Mouse (Mus musculus): ENCODE results near the gene Zzef1.

Gene Zzef1

GRCm38 (mm10) chr11:72805232-72805631 lies 9.2 kb downstream of the Zzef1 start:
- peak; percentile 62 for DNase-seq (ENCODE audit: extremely low read depth, low read depth)

- no peak for DNase-seq (ENCODE audit: extremely low read depth, low read depth)
Observed at GRCm38 (mm10) chr11:72806556-72806955, 10.5 kb downstream of the Zzef1 start.

GRCm38 (mm10) chr11:72807992-72808391 lies 12.0 kb downstream of the Zzef1 start:
- no peak for DNase-seq (ENCODE audit: extremely low read depth, low read depth)

- DNase-seq (ENCODE audit: extremely low read depth, low read depth) = no peak
Observed at GRCm38 (mm10) chr11:72813687-72814086, 17.7 kb downstream of the Zzef1 start.

- no peak for DNase-seq (ENCODE audit: extremely low read depth, low read depth)
Observed at GRCm38 (mm10) chr11:72814188-72814587, 18.2 kb downstream of the Zzef1 start.

GRCm38 (mm10) chr11:72816859-72817258 lies 20.8 kb downstream of the Zzef1 start:
- DNase-seq (ENCODE audit: extremely low read depth, low read depth) = no peak

GRCm38 (mm10) chr11:72818067-72818466 lies 22.0 kb downstream of the Zzef1 start:
- DNase-seq (ENCODE audit: extremely low read depth, low read depth) = no peak

- DNase-seq (ENCODE audit: extremely low read depth, low read depth) = no peak
Observed at GRCm38 (mm10) chr11:72821041-72821440, 25.0 kb downstream of the Zzef1 start.

GRCm38 (mm10) chr11:72829869-72830268 lies 33.8 kb downstream of the Zzef1 start:
- DNase-seq (ENCODE audit: extremely low read depth, low read depth) = no peak

- DNase-seq (ENCODE audit: extremely low read depth, low read depth) = no peak
Observed at GRCm38 (mm10) chr11:72842731-72843130, 46.7 kb downstream of the Zzef1 start.

GRCm38 (mm10) chr11:72843576-72843975 lies 47.5 kb downstream of the Zzef1 start:
- no peak for DNase-seq (ENCODE audit: extremely low read depth, low read depth)

GRCm38 (mm10) chr11:72845526-72845925 lies 49.5 kb downstream of the Zzef1 start:
- no peak for DNase-seq (ENCODE audit: extremely low read depth, low read depth)

- DNase-seq (ENCODE audit: extremely low read depth, low read depth) = no peak
Observed at GRCm38 (mm10) chr11:72846685-72847084, 50.7 kb downstream of the Zzef1 start.

GRCm38 (mm10) chr11:72847831-72848628 lies 52.0 kb downstream of the Zzef1 start:
- DNase-seq (ENCODE audit: extremely low read depth, low read depth) = no peak

- no peak for DNase-seq (ENCODE audit: extremely low read depth, low read depth)
Observed at GRCm38 (mm10) chr11:72850419-72851131, 54.5 kb downstream of the Zzef1 start.

- no peak for DNase-seq (ENCODE audit: extremely low read depth, low read depth)
Observed at GRCm38 (mm10) chr11:72851214-72851613, 55.2 kb downstream of the Zzef1 start.

- DNase-seq (ENCODE audit: extremely low read depth, low read depth) = no peak
Observed at GRCm38 (mm10) chr11:72852122-72852521, 56.1 kb downstream of the Zzef1 start.

- no peak for DNase-seq (ENCODE audit: extremely low read depth, low read depth)
Observed at GRCm38 (mm10) chr11:72853086-72853485, 57.1 kb downstream of the Zzef1 start.

GRCm38 (mm10) chr11:72854251-72854650 lies 58.2 kb downstream of the Zzef1 start:
- no peak for DNase-seq (ENCODE audit: extremely low read depth, low read depth)

- no peak for DNase-seq (ENCODE audit: extremely low read depth, low read depth)
Observed at GRCm38 (mm10) chr11:72856764-72857163, 60.7 kb downstream of the Zzef1 start.

- no peak for DNase-seq (ENCODE audit: extremely low read depth, low read depth)
Observed at GRCm38 (mm10) chr11:72861236-72861635, 65.2 kb downstream of the Zzef1 start.

- no peak for DNase-seq (ENCODE audit: extremely low read depth, low read depth)
Observed at GRCm38 (mm10) chr11:72866446-72866845, 70.4 kb downstream of the Zzef1 start.

GRCm38 (mm10) chr11:72872061-72872460 lies 76.0 kb downstream of the Zzef1 start:
- no peak for DNase-seq (ENCODE audit: extremely low read depth, low read depth)

Measured in MEL-GATA-1-ER (cell line).